Mouse (Mus musculus): ENCODE results near the gene Ptpn23. TPM values are rescaled to one million over a fixed set of nuclear protein-coding genes. Genes with fewer than 3 reads are reported as not detected.

Gene Ptpn23
- polyA plus RNA-seq, 1 experiment from 2014 or later: 16.6 TPM

Other genes with a start within 250 kb of the Ptpn23 start
- 8.3 and 9.6 TPM in 2 replicates for gene Cspg5, start 164.4 kb downstream of the Ptpn23 start, polyA plus RNA-seq (2014; fragmentation: Nextera tagmentation; extraction: Ambion mirVana)
- 17.7 and 21.5 TPM in 2 replicates for gene Elp6, start 103.0 kb downstream of the Ptpn23 start, polyA plus RNA-seq (2014; fragmentation: Nextera tagmentation; extraction: Ambion mirVana)
- gene Scap, start 74.9 kb downstream of the Ptpn23 start, polyA plus RNA-seq (2014; fragmentation: Nextera tagmentation; extraction: Ambion mirVana): 30.3 and 33.0 TPM in 2 replicates
- 7.4 and 10.8 TPM in 2 replicates for gene Ngp, start 11.5 kb upstream of the Ptpn23 start, polyA plus RNA-seq (2014; fragmentation: Nextera tagmentation; extraction: Ambion mirVana)
- 9.4 and 10.1 TPM in 2 replicates for gene Klhl18, start 68.5 kb upstream of the Ptpn23 start, polyA plus RNA-seq (2014; fragmentation: Nextera tagmentation; extraction: Ambion mirVana)
- gene Kif9, start 68.7 kb upstream of the Ptpn23 start, polyA plus RNA-seq (2014; fragmentation: Nextera tagmentation; extraction: Ambion mirVana): 1.7 and 4.1 TPM in 2 replicates
- gene Setd2, start 124.4 kb upstream of the Ptpn23 start, polyA plus RNA-seq (2014; fragmentation: Nextera tagmentation; extraction: Ambion mirVana): 48.5 and 48.8 TPM in 2 replicates
- gene Nradd, start 216.2 kb upstream of the Ptpn23 start, polyA plus RNA-seq (2014; fragmentation: Nextera tagmentation; extraction: Ambion mirVana): 21.2 and 30.4 TPM in 2 replicates
- gene Nbeal2, start 245.9 kb upstream of the Ptpn23 start, polyA plus RNA-seq (2014; fragmentation: Nextera tagmentation; extraction: Ambion mirVana): 2.0 and 3.6 TPM in 2 replicates
- gene Ccdc12, start 248.3 kb upstream of the Ptpn23 start, polyA plus RNA-seq (2014; fragmentation: Nextera tagmentation; extraction: Ambion mirVana): 104 and 107 TPM in 2 replicates

All from embryonic facial prominence, embryonic 14.5 days (tissue).